Mouse (Mus musculus): Measurements from ENCODE around the gene Tsen54.
A peak's percentile ranks its signal among the peaks of the same experiment; 100 is the strongest.
"Not testable (repeated sequence)": the region's sequence is repeated elsewhere in the genome, so short reads cannot be mapped to it uniquely, and the experiment has no call there.

Tsen54 gene

DNA sequence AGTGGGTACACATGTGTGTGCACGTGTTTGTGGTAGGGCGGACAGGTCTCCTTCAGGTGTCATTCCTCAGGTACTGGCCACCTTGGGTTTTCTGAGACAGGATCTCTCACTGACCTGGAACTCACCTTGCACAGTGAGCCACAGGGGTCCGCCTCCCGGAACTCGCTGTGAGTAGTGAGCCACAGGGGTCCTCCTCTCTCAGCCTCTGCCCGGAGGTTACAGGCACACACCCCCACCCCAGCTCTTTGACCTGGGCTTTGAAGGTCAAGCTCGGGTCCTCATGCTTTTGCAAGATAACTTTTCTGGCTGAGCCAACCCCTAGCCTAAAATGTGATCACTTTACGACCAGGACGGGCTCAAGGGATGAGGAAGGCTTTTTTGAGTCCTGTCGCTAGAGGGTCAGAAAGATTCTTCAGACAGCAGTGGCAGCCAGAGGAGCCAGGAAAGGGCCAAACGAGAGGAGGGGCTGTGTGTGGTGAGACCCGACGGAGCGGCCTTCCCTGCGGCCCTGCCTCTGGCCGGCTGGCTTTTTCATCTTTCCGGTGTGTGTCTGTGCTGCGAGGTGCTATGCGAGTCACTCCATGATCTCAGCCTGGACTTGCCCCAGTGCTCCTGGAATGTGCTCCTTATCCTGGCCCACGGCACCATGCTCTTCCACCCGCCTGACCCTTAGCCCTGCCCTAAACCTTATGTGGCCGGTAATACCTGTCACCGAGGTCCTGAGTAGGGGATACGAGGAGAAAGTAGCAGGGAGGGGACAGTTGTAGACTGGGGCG is 16.2 kb downstream of the Tsen54 start:
- peak; percentile 74 for DNase-seq

DNA sequence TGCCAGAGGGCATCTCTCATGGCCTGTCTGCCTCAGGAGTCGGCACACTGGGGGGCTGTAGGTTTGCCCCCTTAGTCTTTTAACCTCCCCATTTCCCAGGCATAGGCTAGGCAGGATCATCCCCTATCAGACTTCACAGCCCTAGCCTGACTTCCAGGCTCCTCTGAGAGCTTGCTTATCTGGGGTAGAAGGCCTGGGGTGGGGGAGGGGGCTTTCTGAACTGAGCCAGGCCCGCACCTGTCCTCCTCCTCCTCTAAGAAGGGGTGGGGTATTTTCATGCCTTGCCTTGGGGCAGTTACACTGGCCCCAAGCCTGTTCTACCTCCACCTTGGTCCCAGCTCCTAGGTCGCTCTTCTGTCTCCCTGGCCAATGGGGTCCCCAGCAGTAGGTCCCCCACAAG is 17.0 kb downstream of the Tsen54 start:
- DNase-seq, result no peak

DNA sequence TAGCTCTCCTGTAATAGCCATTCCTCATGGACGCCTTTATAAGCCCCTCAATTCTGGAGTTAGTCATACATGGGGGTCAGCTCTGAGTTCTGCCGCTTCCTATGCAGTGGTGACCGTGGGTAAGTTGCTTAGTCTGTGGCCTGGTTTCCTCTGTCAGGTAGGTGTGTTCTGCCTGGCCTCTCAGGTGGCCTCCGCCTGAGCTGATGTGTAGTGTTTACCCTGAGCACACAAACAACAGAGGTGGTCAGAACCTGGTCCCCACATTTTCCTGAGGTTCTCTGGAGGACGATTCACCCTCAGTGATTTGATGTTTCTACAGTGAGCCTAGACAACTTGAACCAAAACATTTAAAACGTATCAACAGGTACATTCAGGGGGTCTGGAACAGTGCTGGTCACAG is 17.5 kb downstream of the Tsen54 start:
- DNase-seq, result no peak

- peak; percentile 95 for DNase-seq
Observed at GRCm38 (mm10) chr11:115832523-115832922, 18.0 kb downstream of the Tsen54 start.

GRCm38 (mm10) chr11:115833021-115833513 is 18.5 kb downstream of the Tsen54 start:
- DNase-seq, result peak; percentile 72

DNA sequence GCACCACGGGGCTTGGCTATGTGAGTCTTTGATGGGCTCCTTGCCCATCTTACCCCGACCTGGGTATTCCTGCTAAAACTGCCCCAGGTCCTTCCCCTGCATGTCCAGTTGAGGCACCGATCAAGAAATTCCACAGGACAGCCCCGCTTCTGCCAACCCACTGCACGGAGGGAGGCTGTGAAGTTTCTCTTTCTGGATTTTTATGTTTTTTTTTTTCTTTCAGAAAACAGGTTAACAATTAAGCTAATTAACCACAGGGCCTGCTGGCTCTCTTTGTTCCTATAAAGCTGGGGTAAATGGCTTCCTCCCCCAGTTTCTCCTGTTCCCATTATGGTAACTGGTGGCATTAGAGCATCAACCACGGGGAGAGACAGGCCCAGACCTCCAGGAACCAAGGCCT is 19.5 kb downstream of the Tsen54 start:
- DNase-seq, result peak; percentile 77

DNA sequence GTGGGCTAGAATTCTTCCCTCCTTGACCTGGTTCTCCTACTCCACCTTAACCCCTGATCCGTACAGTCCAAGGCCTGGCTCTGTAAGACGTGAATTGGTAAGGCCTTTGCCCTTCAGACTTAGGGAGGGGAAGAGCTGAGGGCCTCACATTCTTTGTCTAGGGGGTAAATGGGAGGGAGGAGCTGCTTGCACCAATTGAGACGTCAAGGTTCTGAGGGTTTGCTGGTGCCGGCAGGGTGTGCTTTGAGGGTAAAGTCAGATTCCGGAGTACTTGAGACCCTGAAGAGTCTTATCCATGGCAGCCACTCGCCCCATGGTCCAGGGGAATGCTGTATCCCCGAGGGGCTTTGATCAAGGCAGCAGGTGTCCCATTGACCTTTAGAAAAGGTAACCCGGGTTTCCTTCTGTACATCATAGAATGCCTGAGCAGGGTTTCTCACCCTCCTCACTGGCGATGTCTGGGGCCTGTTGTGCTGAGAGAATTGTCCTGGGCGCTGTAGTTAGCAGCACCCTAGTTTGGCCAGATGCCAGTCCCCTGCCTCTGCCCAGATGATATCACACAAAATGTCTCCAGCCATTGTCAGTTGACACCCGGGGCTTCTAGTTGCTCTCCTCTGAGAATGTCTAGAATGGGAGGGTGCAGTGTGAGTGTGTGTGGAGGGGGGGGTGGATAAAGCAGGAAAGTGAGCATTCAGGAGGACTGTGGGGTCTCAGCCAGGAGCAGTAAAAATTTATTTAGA is 22.3 kb downstream of the Tsen54 start:
- peak; percentile 83 for DNase-seq

DNA sequence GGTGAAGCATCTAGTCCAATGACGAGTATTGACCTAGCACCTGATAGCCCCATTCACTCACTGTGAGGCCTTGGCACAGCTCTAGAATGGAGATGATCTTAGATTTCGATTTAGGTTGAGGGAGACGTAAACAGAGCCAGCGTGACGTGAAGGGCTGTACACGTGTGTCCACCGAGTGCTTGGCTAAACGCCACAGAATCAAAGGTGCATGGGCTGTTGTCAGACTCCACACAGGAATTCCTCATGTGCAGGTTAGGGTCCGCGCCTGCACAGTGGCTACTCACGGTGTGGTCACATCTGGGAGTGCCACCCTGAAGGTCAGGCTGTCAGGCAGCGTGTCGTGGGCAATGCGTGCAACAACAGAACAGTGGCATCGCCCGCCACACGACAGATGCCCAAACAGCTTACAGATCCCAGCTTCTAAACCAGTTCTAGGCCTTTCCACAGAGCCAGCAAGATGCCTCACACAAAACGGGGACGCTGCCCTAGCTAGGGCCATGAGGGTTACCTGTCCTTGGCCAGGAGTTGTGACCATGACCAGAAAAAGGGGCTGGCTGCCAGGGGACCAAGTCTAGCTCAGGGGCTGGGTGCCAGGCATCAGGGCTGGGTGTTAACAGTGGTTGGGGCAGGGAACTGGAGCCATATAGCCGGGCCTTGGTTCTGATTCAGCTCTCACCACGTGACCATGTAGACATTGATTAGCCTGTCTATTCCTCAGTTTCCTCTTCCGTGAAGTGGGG is 23.3 kb downstream of the Tsen54 start:
- peak; percentile 65 for DNase-seq

GRCm38 (mm10) chr11:115838895-115839311 is 24.4 kb downstream of the Tsen54 start:
- peak; percentile 71 for DNase-seq

DNA sequence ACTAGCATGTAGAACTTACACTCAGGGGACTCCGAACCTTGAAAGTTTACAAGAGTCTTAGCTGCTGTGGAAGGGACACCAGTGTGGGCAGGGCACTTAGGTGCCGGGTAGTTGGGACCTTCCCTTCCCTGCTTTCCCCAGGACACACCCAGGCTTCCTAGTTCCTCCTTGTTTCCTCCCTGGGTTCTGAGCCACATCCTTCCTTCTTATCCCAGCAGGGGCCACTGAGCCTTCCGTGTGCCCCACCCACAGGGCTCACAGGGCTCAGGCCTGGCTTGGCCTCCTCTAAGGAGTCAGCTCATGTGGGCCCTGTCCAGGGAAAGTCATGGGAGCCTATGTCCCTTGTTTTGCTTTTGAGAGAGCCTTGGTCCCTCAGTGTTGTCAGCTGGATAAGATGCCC is 25.2 kb downstream of the Tsen54 start:
- no peak for DNase-seq

- no peak for DNase-seq
Observed at GRCm38 (mm10) chr11:115841044-115841443, 26.5 kb downstream of the Tsen54 start.

DNA sequence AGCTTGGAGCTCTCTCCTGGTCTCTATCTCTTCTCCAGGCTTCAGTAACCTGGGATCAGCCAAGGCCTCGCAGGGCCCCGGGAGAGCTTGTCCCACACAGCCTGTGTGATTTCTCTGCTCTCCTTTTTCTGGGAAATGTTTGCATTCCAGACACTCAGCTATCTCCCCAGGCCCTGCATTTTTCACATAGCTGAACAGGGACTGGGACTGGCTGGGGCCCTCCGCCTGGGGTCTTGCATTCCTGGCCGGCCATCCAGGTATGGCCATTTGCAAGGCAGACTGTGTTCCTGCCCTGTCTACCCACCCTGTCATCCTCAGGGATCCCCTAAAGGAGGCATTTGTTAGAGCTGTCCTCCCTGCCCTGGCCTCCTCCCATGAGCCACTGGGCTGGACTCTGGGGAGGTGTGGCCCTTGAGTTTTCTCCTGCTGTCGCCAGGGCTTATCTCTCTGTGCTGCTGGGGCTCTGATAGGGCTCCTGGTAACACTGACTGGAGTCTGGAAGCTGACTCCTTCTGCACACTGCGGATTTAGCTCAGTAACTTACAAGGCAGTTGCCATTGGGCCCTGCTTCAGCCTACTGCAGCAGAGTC is 27.5 kb downstream of the Tsen54 start:
- no peak for DNase-seq

DNA sequence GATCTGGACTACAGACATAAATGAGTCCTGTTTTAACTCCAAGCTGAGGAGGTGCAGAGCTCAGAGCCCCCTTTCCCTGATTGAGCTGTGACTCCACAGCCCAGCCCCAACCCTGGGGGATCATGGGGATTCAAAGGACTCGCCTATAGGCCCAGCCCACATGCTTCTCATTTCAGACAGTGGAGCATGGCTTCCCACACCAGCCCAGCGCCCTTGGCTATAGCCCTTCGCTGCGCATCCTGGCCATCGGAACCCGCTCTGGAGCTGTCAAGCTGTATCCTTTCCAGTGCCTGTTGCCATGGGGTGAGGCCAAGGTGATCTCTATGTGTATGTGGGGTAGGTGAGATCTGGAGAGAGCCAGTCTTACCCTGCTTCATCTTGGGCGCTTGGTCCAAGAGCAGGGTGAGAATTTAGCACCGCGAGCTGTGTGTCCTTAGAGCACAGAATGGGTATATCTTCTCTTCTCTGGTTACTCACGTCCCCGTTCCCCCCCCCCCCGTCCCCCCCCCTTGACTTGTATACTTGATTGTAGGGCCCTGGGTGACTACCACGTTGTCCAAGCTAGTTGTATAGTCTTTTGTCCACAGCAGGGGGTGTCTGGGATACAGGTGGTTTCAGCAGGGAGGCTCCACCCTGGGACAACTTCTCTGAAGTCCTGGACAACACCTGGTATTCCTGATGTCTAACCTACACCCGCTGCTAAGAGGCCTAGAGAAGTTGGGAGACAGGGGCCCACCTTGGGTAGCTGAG is 28.8 kb downstream of the Tsen54 start:
- no peak for DNase-seq

GRCm38 (mm10) chr11:115843891-115844239 is 29.3 kb downstream of the Tsen54 start:
- peak; percentile 98 for DNase-seq

- DNase-seq, result peak; percentile 77
Observed at GRCm38 (mm10) chr11:115844240-115844639, 29.7 kb downstream of the Tsen54 start.

GRCm38 (mm10) chr11:115845819-115846218 is 31.3 kb downstream of the Tsen54 start:
- no peak for DNase-seq

DNA sequence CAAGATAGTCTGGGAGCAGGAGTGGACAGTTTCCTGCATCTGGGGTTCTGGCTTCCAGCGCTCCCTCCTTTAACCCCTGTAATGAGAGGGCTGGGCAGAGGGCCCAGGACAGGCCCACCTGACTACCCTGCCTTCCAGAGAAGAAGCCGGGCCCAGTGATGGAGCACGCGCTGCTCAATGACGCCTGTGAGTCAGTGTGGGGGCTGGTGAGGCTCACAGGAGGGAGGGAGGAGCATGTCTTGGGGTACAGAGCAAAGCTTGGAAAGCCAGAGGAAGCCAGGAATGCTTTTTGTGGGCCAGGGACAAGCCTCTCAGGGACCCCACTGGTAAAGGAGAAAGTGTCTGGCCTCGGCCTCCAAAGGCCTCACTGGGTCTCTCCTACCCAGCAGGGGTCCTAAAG is 40.1 kb downstream of the Tsen54 start:
- DNase-seq, result no peak

DNA sequence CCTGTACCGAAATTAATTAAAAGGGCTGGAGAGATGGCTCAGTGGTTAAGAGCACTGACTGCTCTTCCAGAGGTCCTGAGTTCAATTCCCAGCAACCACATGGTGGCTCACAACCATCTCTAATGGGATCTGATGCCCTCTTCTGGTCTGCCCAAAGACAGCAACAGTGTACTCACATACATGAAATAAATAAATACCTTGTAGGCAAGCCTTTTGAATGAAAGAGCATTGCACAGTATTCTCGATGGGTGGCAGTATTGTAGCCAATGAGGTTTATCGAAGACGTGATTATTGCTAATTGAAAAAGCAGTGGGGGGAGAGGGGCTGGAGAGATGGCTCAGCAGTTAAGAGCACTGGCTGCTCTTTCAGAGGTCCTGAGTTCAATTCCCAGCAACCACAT is 42.6 kb downstream of the Tsen54 start:
- DNase-seq, result not testable (repeated sequence)

DNA sequence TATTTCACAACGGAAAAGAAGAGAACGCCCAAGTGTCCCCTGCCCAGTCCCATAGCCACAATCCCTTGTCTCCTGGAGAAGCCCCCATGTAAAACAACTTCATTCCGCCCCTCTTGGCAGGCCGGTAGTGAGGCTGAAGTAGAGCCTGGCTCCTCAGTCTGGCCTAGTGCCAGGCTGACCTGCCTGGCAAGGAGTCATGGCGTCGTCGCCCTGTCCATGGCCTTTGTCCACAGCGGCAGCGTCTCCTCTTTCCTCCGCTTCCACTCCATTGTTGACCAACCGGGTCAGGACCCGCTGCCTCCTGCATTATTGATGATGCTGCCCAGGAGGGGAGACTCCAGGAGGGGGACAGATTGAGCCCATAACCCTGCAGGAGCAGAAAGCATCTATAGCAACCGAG is 43.4 kb downstream of the Tsen54 start:
- no peak for DNase-seq

- no peak for DNase-seq
Observed at GRCm38 (mm10) chr11:115858354-115858753, 43.8 kb downstream of the Tsen54 start, which contains the start of gene Myo15b. Gene Myo15b (plus strand): TSS chr11:115858406.

DNA sequence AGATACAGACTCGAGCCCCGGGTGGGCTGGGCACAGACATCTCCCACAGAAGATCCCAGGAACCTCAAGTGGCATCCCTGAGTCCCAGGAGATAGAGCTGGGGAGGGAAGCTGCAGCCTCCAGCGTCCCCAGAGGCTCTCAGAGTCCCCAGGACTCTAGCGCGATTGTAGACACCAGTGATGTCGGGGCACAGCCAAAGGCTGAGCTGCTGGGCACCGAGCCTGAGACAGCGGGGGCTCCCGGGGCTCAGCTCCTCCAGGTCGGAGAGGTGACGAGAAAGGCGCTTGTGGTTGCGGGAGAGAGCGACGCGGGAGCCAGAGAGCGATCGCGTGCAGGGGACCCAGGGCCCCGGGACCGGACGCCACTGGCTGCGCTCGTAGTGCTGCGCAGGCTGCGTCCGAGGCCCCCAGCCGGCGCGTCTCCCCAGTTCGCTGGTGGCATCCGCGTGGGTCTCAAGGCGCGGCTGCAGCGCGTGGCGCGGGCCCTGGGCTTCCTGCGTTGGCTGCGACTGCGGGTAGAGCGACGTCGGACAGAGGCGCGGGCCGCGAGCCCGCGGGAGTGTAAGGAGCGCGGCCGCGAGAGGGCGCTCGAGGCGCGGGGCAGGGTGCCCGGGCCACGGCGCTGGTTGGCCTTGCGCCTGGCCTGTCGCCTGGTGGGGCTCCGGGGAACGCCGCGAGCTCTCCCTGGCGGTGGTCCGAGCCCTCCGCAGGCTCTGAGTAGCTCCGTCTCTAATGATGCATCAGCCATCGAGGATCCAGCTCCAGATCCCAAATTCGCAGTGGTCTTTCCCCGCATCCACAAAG is 44.8 kb downstream of the Tsen54 start:
- peak; percentile 88 for DNase-seq
